Mouse (Mus musculus) testis, adult 2 months (tissue): ENCODE measurements around the gene Snca. TPM values are rescaled to one million over a fixed set of nuclear protein-coding genes. Genes with fewer than 3 reads are reported as not detected.

ENCODE experiments used
- H3K27ac ChIP-seq: fragments of 200-500 bp; 2 replicates; pipeline ENCODE4 v1.5.1; 2012; ENCODE audit warnings: low read depth, low read length; ENCODE audit not compliant: control insufficient read depth, insufficient read depth
- H3K27me3 ChIP-seq: fragments of 200-500 bp; 2 replicates; pipeline ENCODE4 v1.6.1; 2012; ENCODE audit warnings: mild to moderate bottlenecking, low read length, moderate library complexity; ENCODE audit not compliant: control insufficient read depth, insufficient read depth
- H3K36me3 ChIP-seq: fragments of 200-500 bp; 2 replicates; pipeline ENCODE4 v1.6.1; 2012; ENCODE audit warnings: mild to moderate bottlenecking, low read length; ENCODE audit not compliant: control insufficient read depth, insufficient read depth
- H3K4me1 ChIP-seq: fragments of 200-500 bp; 2 replicates; pipeline ENCODE4 v1.6.1; 2012; ENCODE audit warnings: low read length; ENCODE audit not compliant: control insufficient read depth, insufficient read depth
- H3K4me3 ChIP-seq: fragments of 200-500 bp; 2 replicates; pipeline ENCODE4 v1.5.1; 2012; ENCODE audit warnings: low read depth, mild to moderate bottlenecking, low read length, moderate library complexity, mixed read lengths; ENCODE audit not compliant: control insufficient read depth
- CTCF ChIP-seq: fragments of 200-500 bp; IDR thresholded peaks from 2 replicates; pipeline ENCODE4 v1.5.1; 2012; ENCODE audit warnings: low read depth, mild to moderate bottlenecking, inconsistent platforms, low read length, moderate library complexity; ENCODE audit not compliant: control insufficient read depth, insufficient read depth, insufficient replicate concordance
- POLR2A ChIP-seq: fragments of 200-500 bp; IDR thresholded peaks from 2 replicates; pipeline ENCODE4 v1.6.1; 2012; ENCODE audit warnings: low read depth, mild to moderate bottlenecking, inconsistent platforms, low read length, moderate library complexity; ENCODE audit not compliant: control insufficient read depth
- polyA plus RNA-seq: library from polyadenylated mRNA; depleted of rRNA; stranded (reverse); fragments of >200 nt; gene quantifications from 2 replicates; pipeline ENCODE4 v1.2.3, GENCODE M21; 2012

Snca gene
- polyA plus RNA-seq, 1 experiment = 0.12 TPM

DNA sequence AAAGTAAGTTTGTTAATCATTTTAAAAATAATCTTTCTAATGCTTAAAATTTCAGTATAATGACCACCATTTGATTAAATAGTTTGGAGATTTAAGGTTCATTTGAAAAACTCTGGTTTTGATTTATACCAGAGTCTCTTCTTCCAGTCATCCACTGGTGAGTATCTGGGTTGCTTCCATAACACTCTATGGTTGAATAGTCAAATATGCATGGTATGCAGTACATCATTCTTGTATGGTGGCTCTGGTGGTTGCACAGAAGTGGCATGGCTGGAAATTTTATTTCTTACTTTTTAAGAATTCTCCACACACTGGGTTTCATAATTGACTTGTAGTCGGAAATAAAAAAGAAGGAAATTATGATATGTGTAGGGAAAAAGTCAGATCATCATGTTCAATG, 10.4 kb downstream of the Snca start:
- Histone ChIP-seq H3K4me1 (no peaks in the 10 kb centered on the region), H3K27ac (no peak overlapping the region), H3K4me3 (no peak overlapping the region), H3K36me3 (no peaks in the 10 kb centered on the region), H3K27me3 (no peaks in the 10 kb centered on the region)
- no peak for TF ChIP-seq POLR2A
- TF ChIP-seq CTCF = no peak

GRCm38 (mm10) chr6:60813516-60813915, 16.1 kb downstream of the Snca start:
- TF ChIP-seq POLR2A (no peak), CTCF (no peak)

GRCm38 (mm10) chr6:60798266-60798665, 31.4 kb downstream of the Snca start:
- Histone ChIP-seq H3K4me3 (no peak overlapping the region), H3K4me1 (no peaks in the 10 kb centered on the region), H3K36me3 (no peaks in the 10 kb centered on the region), H3K27me3 (no peaks in the 10 kb centered on the region), H3K27ac (no peak overlapping the region)
- no peak for TF ChIP-seq POLR2A
- no peak for TF ChIP-seq CTCF

More at GRCm38 (mm10) chr6:60813516-60813915, 16.1 kb downstream of the Snca start:
- Histone ChIP-seq H3K4me3 (no peak overlapping the region), H3K36me3 (no peaks in the 10 kb centered on the region), H3K27me3 (no peaks in the 10 kb centered on the region), H3K4me1 (no peaks in the 10 kb centered on the region), H3K27ac (no peak overlapping the region)

- Histone ChIP-seq H3K27me3 (no peaks in the 10 kb centered on the region), H3K27ac (no peak overlapping the region), H3K4me1 (no peaks in the 10 kb centered on the region), H3K36me3 (no peaks in the 10 kb centered on the region), H3K4me3 (no peak overlapping the region)
- TF ChIP-seq CTCF (no peak), POLR2A (no peak)
These were observed 35.8 kb downstream of the Snca start for GRCm38 (mm10) chr6:60793659-60794365.

DNA sequence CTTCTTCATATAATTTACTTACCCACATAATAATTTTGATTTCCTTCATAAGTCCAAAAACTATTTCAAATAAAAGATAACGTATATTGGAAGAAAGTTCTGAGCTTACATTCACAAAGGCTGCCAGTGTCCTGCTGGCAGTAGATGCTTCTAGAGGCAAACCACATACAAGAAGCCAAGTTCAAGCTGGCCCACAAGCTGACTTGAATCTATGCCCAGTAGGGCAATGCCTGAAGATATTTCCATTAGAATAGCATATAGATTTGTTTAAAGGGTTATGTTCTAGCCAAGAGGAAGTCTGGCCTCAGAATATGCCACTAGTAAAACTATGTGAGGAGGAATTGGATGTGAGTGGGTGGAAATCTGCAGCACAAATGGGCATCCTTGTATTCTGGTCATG, 42.7 kb downstream of the Snca start:
- TF ChIP-seq POLR2A = no peak
- no peak for TF ChIP-seq CTCF

DNA sequence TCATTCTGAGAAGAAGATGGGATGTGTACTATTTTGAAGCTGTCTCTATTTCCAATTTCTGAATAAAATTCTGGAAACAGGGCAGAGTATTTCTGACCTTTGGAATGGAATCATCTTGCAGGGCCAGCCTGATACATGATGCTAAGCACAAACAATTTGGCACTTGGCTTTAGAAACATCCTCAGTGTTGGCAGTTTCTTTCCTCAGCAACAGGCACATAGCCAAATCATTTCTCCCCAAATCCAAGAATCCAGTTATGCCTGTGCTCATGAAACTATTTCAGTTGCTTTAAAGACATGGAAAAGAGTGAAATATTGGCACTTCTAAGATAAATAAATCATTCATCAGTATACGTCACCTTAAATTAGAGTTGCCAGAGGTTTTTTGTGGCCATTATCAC, 57.8 kb downstream of the Snca start:
- Histone ChIP-seq H3K27ac (no peak overlapping the region), H3K4me3 (no peak overlapping the region), H3K27me3 (no peaks in the 10 kb centered on the region), H3K36me3 (no peaks in the 10 kb centered on the region), H3K4me1 (no peaks in the 10 kb centered on the region)
- no peak for TF ChIP-seq CTCF
- no peak for TF ChIP-seq POLR2A

More for the DNA sequence above, 42.7 kb downstream of the Snca start:
- Histone ChIP-seq H3K4me3 (no peak overlapping the region), H3K27ac (no peak overlapping the region), H3K27me3 (no peaks in the 10 kb centered on the region), H3K36me3 (no peaks in the 10 kb centered on the region), H3K4me1 (no peaks in the 10 kb centered on the region)

DNA sequence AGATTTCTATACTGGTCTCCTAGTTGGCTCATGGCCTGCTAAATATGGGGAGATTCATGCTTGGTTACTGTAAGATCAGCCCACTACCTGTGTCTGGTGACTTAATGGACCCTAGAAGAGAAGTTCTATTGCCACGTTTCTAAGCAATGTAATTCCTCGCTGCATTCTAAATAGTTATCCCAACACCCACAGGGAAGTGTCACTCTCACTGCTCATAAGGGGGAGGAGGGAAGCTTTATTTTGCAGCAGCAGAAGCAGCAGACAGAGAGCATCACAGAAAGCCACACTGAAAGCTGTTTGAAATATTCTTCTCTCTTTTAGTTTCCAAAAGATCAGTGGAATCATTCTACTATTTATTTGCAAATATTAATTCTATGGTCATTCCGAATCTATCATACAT, 64.0 kb downstream of the Snca start:
- Histone ChIP-seq H3K27ac (no peak overlapping the region), H3K4me3 (no peak overlapping the region), H3K27me3 (no peaks in the 10 kb centered on the region; the same call in 1 of the 2 replicates)

More for the DNA sequence above, 64.0 kb downstream of the Snca start:
- TF ChIP-seq POLR2A = no peak
- Histone ChIP-seq H3K36me3 (no peaks in the 10 kb centered on the region), H3K4me1 (no peaks in the 10 kb centered on the region)
